Mouse (Mus musculus) liver, embryonic 13.5 days (tissue): ENCODE data around the gene Fscn3. TPM values are rescaled to one million over a fixed set of nuclear protein-coding genes. Genes with fewer than 3 reads are reported as not detected.

Experiments
- ATAC-seq: fragments of 200-750 bp; cut with Nextera tagmentation; 2 replicates; pipeline ENCODE4 v1.8.0; 2017; ENCODE audit warnings: low read depth, mild to moderate bottlenecking, moderate number of reproducible peaks, moderate library complexity
- DNase-seq: peaks from one replicate; pipeline ENCODE4 v3.0.0; 2022
- H3K27ac ChIP-seq: fragments of 300-500 bp; sonication (generic); 2 replicates; pipeline ENCODE4 v1.5.1; 2015; ENCODE audit warnings: moderate library complexity, mild to moderate bottlenecking, inconsistent platforms
- H3K27me3 ChIP-seq: fragments of 300-500 bp; sonication (generic); 2 replicates; pipeline ENCODE4 v1.6.1; 2015; ENCODE audit warnings: mild to moderate bottlenecking, inconsistent platforms
- H3K36me3 ChIP-seq: fragments of 300-500 bp; sonication (generic); 2 replicates; pipeline ENCODE4 v1.6.1; 2015; ENCODE audit warnings: mild to moderate bottlenecking, inconsistent platforms
- H3K4me1 ChIP-seq: fragments of 300-500 bp; sonication (generic); replicated peaks from 2 replicates; pipeline ENCODE4 v1.6.1; 2015; ENCODE audit warnings: inconsistent platforms
- H3K4me2 ChIP-seq: fragments of 300-500 bp; sonication (generic); 2 replicates; pipeline ENCODE4 v1.6.1; 2015; ENCODE audit warnings: inconsistent platforms, mild to moderate bottlenecking, moderate library complexity
- H3K4me3 ChIP-seq: fragments of 300-500 bp; sonication (generic); replicated peaks from 2 replicates; pipeline ENCODE4 v1.5.1; 2015; ENCODE audit warnings: mild to moderate bottlenecking, inconsistent platforms
- H3K9ac ChIP-seq: fragments of 300-500 bp; sonication (generic); 2 replicates; pipeline ENCODE4 v1.6.1; 2015; ENCODE audit warnings: mild to moderate bottlenecking, inconsistent platforms
- H3K9me3 ChIP-seq: fragments of 300-500 bp; sonication (generic); replicated peaks from 2 replicates; pipeline ENCODE4 v1.6.1; 2016; ENCODE audit warnings: inconsistent platforms
- WGBS: fragments of 180-500 bp; shearing (Covaris S2); methylation state at CpG from one replicate; pipeline ENCODE4 v1.1.7; 2015; ENCODE audit not compliant: insufficient replicate concordance; 5-methylcytosine and 5-hydroxymethylcytosine counted together
- polyA plus RNA-seq: library from polyadenylated mRNA; unstranded; fragments of >200 nt; fragmentation: Nextera tagmentation; extraction: Ambion mirVana; gene quantifications from 2 replicates; pipeline ENCODE4 v1.2.1, GENCODE M21; 2015

The Fscn3 gene
- polyA plus RNA-seq, result 0.44 and 1.2 TPM in 2 replicates

GRCm38 (mm10) chr6:28427096-28427839, at the start of gene Fscn3:
TSS of gene Fscn3 (plus strand) at chr6:28427789.
- no peak within 1 kb of the TSS; the same call in 1 of the 2 replicates for H3K4me2 ChIP-seq
- H3K9ac ChIP-seq, result no peak within 1 kb of the TSS
- no peaks in the 10 kb centered on the region for H3K9me3 ChIP-seq
- peaks cover 28% of the 10 kb centered on the region for H3K36me3 ChIP-seq
- DNase-seq (no peak), ATAC-seq (no peak)
- WGBS, result 76% methylated on average over 3 of the region's 3 CpGs
- H3K4me3 ChIP-seq, result no peak within 1 kb of the TSS
- H3K4me1 ChIP-seq, result peaks cover 48% of the 10 kb centered on the region
- H3K27ac ChIP-seq, result peak within 1 kb of the TSS; percentile 15
- H3K27me3 ChIP-seq, result no peaks in the 10 kb centered on the region

- no peak for ATAC-seq
- Histone ChIP-seq H3K27me3 (no peaks in the 10 kb centered on the region), H3K9ac (no peak overlapping the region), H3K4me2 (no peak overlapping the region), H3K36me3 (no peaks in the 10 kb centered on the region), H3K9me3 (no peaks in the 10 kb centered on the region), H3K4me1 (no peaks in the 10 kb centered on the region), H3K4me3 (no peak overlapping the region), H3K27ac (no peak overlapping the region)
- 41% methylated on average over 4 of the region's 4 CpGs for WGBS
- no peak for DNase-seq
Observed at GRCm38 (mm10) chr6:28381983-28382382, 45.6 kb upstream of the Fscn3 start.

GRCm38 (mm10) chr6:28385169-28385568, 42.4 kb upstream of the Fscn3 start:
- Histone ChIP-seq H3K9ac (no peak overlapping the region), H3K4me3 (no peak overlapping the region), H3K4me1 (no peaks in the 10 kb centered on the region), H3K36me3 (no peaks in the 10 kb centered on the region), H3K27ac (no peak overlapping the region), H3K9me3 (no peaks in the 10 kb centered on the region), H3K4me2 (no peak overlapping the region), H3K27me3 (no peaks in the 10 kb centered on the region)
- 53% methylated on average over 3 of the region's 3 CpGs for WGBS
- ATAC-seq (no peak), DNase-seq (no peak)

- H3K27ac ChIP-seq, result no peak overlapping the region
- 66% methylated on average over 3 of the region's 3 CpGs for WGBS
- H3K27me3 ChIP-seq, result peaks cover 2% of the 10 kb centered on the region; the same call in 1 of the 2 replicates
- no peaks in the 10 kb centered on the region for H3K9me3 ChIP-seq
- no peak overlapping the region for H3K4me3 ChIP-seq
- no peak overlapping the region for H3K4me2 ChIP-seq
- no peak for ATAC-seq
- H3K9ac ChIP-seq, result no peak overlapping the region
- no peaks in the 10 kb centered on the region for H3K36me3 ChIP-seq
- DNase-seq, result no peak
- no peaks in the 10 kb centered on the region for H3K4me1 ChIP-seq
Observed at GRCm38 (mm10) chr6:28389038-28389437, 38.6 kb upstream of the Fscn3 start.

GRCm38 (mm10) chr6:28396051-28396852, 31.3 kb upstream of the Fscn3 start:
- H3K9ac ChIP-seq, result no peak overlapping the region
- no peaks in the 10 kb centered on the region for H3K9me3 ChIP-seq
- peaks cover 63% of the 10 kb centered on the region for H3K27me3 ChIP-seq
- no peak overlapping the region for H3K4me2 ChIP-seq
- no peak overlapping the region for H3K27ac ChIP-seq
- WGBS, result 29% methylated on average over 15 of the region's 15 CpGs
- no peak for DNase-seq
- H3K4me1 ChIP-seq, result no peaks in the 10 kb centered on the region
- no peaks in the 10 kb centered on the region for H3K36me3 ChIP-seq
- no peak for ATAC-seq
- H3K4me3 ChIP-seq, result no peak overlapping the region

DNA sequence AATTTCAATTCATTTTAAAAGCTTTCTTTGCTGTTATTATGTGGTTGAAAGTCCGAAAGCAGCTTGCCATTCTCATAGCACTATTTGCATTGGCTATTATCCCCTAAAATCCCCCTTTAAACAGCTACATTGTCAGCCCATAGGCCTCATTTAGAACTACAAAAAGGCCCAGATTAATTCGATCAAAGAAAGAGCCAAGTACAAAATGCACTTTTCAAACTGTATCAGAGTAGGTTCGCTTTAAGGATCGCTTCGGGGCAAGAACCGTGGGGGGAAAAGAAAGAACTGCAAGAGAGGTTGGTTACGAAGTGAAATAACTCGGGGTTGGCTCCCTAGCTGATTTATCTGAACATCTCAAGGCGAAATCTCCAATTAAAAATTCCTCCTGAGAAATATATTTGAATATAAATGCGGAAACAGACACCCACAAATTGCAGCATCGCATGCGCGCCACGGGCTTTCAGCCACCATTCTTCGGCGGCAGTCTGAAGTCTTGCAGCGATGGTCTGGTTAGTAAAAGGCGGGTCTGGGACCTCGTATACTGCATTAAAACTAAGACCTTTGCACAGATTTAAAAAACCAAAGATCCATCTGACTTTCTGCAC, 30.6 kb upstream of the Fscn3 start:
- DNase-seq, result no peak

DNA sequence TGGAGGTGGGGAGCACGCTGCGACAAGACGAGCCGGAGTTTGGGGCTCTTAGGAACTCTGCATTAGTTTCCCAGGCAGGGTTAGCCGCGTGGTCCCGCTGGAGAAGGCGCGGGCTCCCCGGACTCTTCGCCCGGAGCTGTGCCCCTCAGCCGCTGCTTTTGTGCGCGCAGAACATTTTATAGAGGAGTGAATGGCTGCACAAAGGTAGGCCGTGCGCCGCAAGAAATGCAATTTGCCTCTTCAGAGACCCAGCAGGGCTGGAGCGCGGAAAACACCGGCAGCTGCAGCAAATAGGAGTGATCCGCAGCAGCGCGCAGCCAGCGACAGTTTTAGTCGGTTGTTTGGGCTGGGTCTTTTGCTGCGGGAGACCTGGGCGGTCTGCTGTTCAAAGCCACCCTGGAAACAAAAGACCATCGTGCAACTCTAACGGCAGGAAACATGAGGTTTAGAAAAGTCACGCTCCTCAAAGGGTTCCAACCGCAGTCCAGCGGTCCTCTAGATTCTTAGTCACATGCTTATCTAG, 29.8 kb upstream of the Fscn3 start, which contains the start of gene Zfp800:
Gene Zfp800, minus strand, starts transcription at position 325 of the 523 bp plus-strand sequence.
- DNase-seq (no peak), ATAC-seq (no peak)
- Histone ChIP-seq H3K9me3 (no peaks in the 10 kb centered on the region), H3K4me1 (no peaks in the 10 kb centered on the region), H3K27me3 (peaks cover 63% of the 10 kb centered on the region), H3K9ac (no peak within 1 kb of the TSS), H3K36me3 (no peaks in the 10 kb centered on the region), H3K27ac (no peak within 1 kb of the TSS), H3K4me3 (peak within 1 kb of the TSS; percentile 41), H3K4me2 (peak within 1 kb of the TSS; percentile 59)
- WGBS, result 2% methylated on average over 33 of the region's 33 CpGs

More for the DNA sequence above, 30.6 kb upstream of the Fscn3 start:
- Histone ChIP-seq H3K4me2 (peak overlapping the region; percentile 59), H3K27me3 (peaks cover 63% of the 10 kb centered on the region), H3K36me3 (no peaks in the 10 kb centered on the region), H3K9me3 (no peaks in the 10 kb centered on the region), H3K4me3 (peak overlapping the region; percentile 41), H3K4me1 (no peaks in the 10 kb centered on the region), H3K27ac (no peak overlapping the region), H3K9ac (no peak overlapping the region)
- WGBS, result 4% methylated on average over 19 of the region's 19 CpGs
- no peak for ATAC-seq

DNA sequence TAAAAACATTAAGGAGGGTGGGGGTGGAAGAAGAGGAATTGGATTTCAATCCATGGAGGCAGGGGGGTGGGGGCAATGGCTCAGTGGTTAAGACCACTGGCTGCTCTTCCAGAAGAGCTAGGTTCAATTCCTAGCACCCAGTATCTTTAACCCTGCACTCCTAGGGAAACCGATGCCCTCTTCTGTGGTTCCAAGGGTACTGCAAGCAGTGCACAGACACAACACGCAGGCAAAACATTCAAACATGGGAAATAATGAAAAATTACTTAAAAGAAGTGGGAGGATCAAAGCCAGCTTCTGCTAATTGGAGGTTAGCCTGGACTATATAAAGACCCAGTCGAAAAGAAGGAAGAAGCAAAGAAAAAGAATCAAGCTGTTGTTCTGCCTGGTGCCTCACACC, 28.9 kb upstream of the Fscn3 start:
- no peaks in the 10 kb centered on the region for H3K9me3 ChIP-seq
- H3K27ac ChIP-seq, result no peak overlapping the region
- no peak overlapping the region for H3K4me3 ChIP-seq
- no peaks in the 10 kb centered on the region for H3K4me1 ChIP-seq
- no peak overlapping the region for H3K9ac ChIP-seq
- peaks cover 63% of the 10 kb centered on the region for H3K27me3 ChIP-seq
- no peak overlapping the region for H3K4me2 ChIP-seq
- H3K36me3 ChIP-seq, result no peaks in the 10 kb centered on the region
- no peak for ATAC-seq
- DNase-seq, result no peak
- WGBS, result 63% methylated on average over 3 of the region's 3 CpGs

GRCm38 (mm10) chr6:28399791-28400190, 27.8 kb upstream of the Fscn3 start:
- no peak for ATAC-seq
- H3K27ac ChIP-seq, result no peak overlapping the region
- H3K4me1 ChIP-seq, result no peaks in the 10 kb centered on the region
- H3K27me3 ChIP-seq, result peaks cover 57% of the 10 kb centered on the region
- DNase-seq, result no peak
- no peaks in the 10 kb centered on the region for H3K36me3 ChIP-seq
- H3K9me3 ChIP-seq, result no peaks in the 10 kb centered on the region
- no peak overlapping the region for H3K9ac ChIP-seq
- no peak overlapping the region for H3K4me3 ChIP-seq
- WGBS, result 71% methylated on average over 4 of the region's 4 CpGs
- no peak overlapping the region for H3K4me2 ChIP-seq

DNA sequence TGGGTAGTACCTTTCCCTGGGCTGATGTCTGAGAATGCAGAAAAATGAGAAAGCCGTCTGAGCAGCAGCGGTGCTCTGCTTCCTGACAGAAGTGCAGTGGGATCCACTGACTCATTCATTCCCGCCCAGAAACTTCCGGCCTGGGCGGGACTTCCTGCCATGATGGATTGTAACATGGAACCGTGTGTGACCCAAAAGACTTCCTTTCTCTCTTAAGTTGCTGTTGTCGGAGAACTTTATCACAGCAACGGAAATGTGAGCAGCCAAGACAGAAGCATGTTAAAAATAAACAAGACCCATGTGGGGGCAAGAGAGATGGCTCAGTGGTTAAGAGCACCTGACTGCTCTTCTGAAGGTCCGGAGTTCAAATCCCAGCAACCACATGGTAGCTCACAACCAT, 17.5 kb upstream of the Fscn3 start:
- Histone ChIP-seq H3K9ac (no peak overlapping the region), H3K4me2 (peak overlapping the region; percentile 3; the same call in 1 of the 2 replicates), H3K36me3 (peaks cover under 1% of the 10 kb centered on the region; the same call in 1 of the 2 replicates), H3K4me3 (no peak overlapping the region), H3K9me3 (no peaks in the 10 kb centered on the region), H3K27ac (no peak overlapping the region), H3K4me1 (no peaks in the 10 kb centered on the region), H3K27me3 (no peaks in the 10 kb centered on the region)
- WGBS, result 41% methylated on average over 9 of the region's 9 CpGs
- no peak for DNase-seq
- no peak for ATAC-seq

- 48% methylated on average over 2 of the region's 2 CpGs for WGBS
Observed at GRCm38 (mm10) chr6:28411236-28411635, 16.4 kb upstream of the Fscn3 start.

More at GRCm38 (mm10) chr6:28411236-28411635, 16.4 kb upstream of the Fscn3 start:
- H3K9ac ChIP-seq, result no peak overlapping the region
- H3K4me1 ChIP-seq, result no peaks in the 10 kb centered on the region
- DNase-seq (no peak), ATAC-seq (no peak)
- peaks cover 10% of the 10 kb centered on the region for H3K36me3 ChIP-seq
- H3K4me3 ChIP-seq, result no peak overlapping the region
- no peak overlapping the region for H3K27ac ChIP-seq
- no peak overlapping the region for H3K4me2 ChIP-seq
- H3K9me3 ChIP-seq, result no peaks in the 10 kb centered on the region
- H3K27me3 ChIP-seq, result no peaks in the 10 kb centered on the region
